Mouse (Mus musculus): Measurements from ENCODE around the gene Fam110a.
"Not testable (repeated sequence)": the region's sequence is repeated elsewhere in the genome, so short reads cannot be mapped to it uniquely, and the experiment has no call there.

Fam110a gene

DNA sequence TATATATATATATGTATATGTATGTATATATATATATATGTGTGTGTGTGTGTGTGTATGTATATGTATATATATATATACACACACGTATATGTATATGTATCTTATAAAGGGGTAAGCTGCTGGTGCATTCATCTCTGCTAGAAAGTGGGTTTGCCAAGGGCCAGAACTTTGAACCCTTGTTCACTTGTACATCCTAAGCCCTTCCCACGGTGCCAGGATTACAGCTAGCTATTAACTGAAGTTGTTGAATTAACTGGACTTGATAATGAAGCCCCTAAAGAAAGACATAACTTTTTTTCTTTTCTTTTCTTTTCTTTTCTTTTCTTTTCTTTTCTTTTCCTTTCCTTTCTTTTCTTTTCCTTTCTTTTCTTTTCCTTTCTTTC lies 17.2 kb upstream of the Fam110a start:
- not testable (repeated sequence) for DNase-seq (ENCODE audit: low spot score)

DNA sequence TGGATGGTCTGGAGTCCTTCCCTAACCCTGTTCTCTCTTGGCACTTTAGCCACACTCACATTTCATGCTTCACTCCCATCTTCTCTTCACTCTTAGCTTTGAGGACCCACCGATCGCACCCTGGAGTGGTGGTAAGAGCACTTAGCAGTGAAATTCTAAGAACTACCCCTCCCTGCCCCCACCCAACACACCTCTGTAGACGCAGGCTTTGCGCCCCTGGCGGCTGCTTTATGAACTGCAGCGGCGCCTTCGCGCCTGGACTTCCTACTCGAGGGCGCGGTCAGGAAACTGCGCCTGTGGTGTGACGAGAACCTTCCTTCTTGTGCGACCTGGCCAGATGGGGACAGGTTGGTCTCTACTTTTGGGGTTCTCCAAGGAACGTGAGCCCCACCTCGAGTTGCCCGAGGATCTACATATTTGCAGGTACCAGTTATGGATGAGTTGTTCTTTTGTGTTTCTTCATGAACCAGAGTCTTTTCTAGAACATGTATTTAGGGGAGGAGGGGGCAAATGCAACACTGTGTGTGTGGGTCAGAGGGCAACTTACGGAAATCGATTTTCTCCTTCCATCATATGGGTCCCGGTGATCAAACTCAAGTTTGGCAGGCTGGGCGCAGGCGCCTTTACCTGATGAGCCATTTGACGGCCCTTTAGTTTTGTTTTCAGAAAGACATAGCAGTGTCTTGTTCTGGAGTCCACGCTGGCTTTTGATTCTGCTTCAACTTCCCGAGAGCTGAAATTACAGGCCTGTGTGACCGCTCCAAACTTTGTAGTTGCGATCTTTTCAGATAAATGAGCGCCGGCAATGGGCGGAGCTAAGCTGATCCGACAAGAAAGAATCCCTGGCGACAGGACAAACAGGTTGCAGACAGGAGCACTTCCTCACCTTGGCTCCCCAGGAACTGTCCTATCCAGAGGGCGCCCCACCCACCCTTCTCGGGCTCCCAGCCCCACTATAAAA lies 16.5 kb upstream of the Fam110a start, which contains the start of gene Slc52a3:
Gene Slc52a3, plus strand, starts transcription at position 283 of the 961 bp plus-strand sequence.
- DNase-seq (ENCODE audit: low spot score) = peak; percentile 70

DNA sequence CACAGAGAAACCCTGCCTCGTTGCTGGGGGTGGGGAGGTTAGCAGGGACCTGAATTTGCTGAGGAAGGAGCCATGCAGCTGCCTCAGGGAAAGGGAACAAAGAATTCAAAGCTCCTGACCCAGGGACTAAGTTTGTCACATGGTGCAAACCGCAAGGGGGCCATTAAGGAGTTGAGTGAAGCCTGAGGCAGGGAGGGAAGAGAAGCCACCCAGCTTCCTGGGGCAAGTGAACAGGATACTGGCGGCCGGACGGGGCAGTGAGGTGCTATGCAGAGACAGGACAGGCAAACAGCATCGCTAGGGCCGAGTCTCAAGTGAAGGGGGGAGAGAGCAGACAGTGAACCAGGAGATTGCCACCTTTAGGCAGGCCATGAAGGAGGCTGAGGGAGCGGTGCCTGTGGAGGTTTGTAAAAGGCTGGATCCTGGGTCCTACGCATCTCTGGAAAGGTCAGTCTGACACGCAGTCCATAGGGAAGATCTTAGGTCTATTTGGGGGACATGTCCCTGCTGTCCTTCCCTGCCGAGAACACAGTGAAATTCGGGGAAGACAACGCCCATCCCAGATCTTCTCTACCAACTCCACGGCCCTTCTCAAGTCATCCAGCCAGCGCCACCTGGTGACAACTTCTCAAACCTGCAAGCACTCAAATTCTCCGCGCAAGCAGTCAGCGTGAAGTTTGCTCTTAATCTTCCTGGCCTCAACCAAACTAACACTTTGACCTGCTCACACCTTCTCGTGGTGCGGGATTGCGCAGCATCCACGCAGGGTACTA lies 14.5 kb upstream of the Fam110a start:
- DNase-seq (ENCODE audit: low spot score) = peak; percentile 91

DNA sequence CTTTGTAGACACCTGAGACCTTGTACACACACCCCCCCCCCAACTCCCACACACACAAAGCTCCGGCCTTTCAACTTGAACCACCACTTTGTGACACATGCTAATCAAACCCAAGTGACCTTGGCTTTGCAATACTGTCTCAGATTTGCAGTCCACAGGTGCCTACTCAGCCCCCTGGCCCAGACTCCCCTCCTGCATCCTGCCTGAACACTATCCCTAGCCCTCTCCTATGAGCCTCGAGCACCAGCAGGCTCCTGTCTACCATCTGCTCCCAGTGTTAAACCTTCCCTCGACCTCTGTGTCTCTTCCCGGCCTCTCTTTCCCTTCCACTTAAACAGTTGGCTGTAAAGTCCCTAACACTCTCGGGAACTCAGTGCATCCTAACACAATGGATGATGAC lies 11.4 kb upstream of the Fam110a start:
- DNase-seq (ENCODE audit: low spot score) = no peak

DNA sequence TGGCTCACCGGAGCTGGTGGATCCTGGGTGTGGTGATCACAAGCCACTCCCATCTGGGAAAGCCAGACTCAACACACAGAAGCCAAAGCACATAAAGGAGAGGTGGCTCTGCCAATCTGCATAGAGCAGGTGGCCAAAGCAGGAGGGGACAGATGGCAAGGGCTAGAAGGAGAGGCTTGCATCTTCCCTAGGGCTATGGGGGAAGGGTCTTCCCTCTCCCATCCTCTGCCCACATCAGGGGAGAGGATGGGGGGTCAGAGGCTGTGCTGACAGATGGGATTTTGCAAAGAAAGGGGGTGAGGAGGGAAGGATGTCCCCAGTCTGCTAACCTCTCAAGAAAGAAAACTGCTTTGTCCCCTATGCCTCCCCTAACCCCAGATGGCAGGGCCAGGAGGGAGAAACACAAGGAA lies 11.0 kb upstream of the Fam110a start:
- peak; percentile 35 for DNase-seq (ENCODE audit: low spot score)

DNA sequence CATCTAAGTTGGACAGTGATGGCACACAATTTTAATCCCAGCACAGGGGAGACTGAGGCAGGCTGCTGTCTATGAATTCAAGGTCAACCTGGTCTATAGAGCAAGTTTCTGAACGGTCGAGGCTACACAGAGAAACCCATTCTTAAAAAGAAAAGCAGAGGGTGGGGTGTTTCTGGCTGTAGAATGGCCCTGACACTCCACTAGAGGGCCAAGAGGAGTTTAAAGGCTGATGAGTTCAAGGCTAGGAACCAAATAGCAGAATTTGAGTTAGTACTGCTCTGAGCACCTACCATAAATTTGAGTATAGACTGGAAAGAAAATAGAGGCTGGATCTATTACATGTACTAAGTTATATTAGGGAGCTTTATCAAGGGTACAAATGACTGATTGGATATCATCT lies 9.0 kb upstream of the Fam110a start:
- DNase-seq (ENCODE audit: low spot score) = no peak

DNA sequence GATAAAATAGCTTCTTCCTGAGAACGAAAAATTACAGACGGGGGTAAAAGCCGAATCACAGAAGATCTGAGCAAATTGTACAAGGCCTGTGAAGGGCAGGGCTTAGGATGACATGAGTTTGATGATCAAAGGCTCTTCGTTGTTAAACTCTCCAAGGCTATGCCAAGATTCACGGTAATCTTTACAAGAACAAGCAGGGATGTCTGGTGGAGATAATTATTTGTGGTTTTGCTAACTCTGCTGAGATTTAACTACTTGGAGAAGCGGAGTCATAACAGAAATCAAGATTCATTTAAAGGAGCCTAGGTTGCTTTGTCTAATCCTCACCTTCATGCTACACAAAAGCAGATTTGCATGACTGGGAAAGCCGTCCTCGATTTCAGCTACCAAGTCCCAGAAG lies 6.9 kb upstream of the Fam110a start:
- DNase-seq (ENCODE audit: low spot score) = no peak

DNA sequence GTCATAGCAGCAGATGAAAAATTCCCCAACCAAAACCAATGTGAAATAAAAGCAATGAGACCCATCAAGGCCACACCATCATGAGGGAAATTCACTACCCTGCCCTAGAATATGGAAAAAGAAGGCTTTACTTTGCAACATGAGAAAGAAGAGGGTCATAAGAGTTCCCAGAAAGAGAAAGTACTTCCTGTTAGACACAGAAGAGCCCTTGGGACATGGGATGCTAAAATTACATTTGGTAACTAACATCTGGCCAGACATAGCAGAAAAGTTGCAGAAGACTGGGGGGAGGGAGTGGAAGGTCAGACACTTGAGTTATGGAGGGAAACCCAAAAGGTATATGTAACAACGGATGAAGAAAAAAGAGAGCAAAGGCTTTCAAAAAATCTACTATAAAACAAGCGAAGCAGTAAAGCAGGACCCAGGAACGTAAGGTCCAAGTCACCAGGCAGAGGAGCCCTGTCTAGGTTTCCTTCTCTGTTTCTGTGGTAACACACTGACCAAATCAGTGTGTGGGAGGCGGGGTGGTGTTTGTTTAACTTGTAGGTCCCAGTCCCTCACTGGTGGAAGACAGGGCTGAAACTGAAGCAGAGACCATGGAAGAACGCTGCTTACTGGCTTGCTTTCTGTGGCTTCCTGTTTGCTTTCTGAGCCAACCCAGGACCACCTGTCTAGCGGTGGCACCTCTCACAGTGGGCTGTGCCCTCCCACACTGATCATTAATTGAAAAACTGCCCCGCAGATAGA lies 5.6 kb upstream of the Fam110a start:
- no peak for DNase-seq (ENCODE audit: low spot score)

DNA sequence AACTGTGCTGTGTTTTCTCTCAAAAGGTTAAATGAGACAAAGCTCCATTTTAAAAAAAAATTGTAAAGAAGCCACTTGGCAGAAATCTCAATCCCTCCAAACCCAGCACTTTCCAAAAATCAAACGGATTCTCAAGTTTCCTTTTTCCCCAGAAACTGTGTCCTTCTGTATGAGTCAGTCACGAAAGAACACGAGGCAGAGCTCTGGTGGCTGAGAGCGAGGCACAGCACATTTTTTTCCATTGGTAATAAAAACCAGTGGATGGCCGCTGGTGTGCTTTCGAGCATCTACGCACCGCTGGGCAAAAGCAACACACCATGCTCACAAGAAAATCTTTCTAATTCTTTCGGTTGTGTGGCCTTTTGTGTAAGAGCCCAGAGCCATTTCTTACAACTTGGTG lies 4.0 kb upstream of the Fam110a start:
- DNase-seq (ENCODE audit: low spot score) = no peak

DNA sequence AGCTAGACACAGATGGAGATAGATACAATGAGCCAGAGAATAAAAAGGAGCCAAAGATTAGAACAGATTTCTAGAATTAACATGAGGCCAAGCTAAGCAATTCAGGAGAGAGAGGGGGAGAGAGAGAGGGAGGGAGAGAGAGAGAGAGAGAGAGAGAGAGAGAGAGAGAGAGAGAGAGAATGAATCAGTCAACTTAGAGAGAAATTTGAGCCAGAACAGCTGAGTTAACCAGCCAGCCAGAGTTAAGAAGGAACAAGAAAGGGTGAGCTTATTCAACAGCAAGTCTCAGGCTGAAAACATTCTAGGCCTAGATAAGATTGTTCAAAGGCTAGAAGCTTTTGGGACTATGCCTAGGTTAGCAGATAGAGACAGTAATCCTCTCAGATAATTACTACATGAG lies 2.5 kb upstream of the Fam110a start:
- no peak for DNase-seq (ENCODE audit: low spot score)

DNA sequence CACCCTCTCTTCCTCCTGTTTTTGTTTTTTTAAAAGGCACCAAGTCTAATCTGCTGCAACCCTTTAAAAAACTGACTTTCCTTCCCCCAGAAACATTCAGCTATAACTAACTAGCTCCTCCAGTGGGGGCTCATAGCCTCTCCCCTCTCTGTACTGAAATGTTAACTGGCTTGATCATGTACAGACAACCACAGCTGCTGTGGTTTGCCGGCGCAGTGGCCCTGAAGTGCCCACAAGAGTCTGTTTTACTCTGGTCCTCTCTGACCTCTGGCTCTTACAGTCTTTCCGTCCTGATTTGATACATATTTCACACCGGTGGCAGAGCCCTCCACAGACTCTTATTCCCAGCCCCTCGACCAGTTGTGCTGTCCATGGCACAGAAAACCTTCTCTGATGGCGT lies 1.2 kb upstream of the Fam110a start:
- DNase-seq (ENCODE audit: low spot score) = no peak

DNA sequence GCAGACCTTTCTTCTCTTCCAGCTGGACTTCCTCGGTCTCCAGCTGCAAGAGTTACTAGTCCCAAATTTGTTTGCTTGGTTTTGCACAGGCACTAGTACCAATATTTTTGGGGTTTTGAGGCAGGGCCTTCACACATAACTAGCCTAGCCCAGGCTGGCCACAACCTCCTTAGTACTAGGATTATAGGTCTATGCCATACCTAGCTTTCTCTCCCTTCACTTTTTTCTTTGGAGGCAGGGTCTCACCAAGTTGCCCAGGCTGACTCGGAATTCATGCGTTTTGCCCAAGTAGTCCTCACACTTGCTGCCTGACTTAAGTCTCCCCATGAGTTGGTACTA lies 305 bp upstream of the Fam110a start:
- DNase-seq (ENCODE audit: low spot score) = no peak

DNA sequence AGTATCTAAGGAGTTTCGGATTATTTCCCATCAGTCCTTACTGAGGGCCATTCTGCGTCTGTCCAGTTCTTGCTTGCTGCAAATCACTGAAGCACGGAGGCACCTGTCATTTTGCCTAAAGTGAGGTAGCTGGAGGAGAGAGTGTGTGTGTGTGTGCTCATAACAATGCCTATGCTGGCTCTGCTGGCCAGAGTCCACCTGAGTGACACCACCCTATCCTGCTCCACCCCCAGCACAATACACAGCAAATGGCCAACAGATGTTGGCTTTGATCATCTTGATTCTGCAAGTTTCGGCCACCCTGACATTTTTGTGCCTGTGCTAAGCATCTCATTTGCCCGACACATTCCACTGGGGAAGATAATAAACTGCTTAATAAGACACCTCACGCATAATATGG lies 1.5 kb downstream of the Fam110a start:
- DNase-seq (ENCODE audit: low spot score) = no peak

DNA sequence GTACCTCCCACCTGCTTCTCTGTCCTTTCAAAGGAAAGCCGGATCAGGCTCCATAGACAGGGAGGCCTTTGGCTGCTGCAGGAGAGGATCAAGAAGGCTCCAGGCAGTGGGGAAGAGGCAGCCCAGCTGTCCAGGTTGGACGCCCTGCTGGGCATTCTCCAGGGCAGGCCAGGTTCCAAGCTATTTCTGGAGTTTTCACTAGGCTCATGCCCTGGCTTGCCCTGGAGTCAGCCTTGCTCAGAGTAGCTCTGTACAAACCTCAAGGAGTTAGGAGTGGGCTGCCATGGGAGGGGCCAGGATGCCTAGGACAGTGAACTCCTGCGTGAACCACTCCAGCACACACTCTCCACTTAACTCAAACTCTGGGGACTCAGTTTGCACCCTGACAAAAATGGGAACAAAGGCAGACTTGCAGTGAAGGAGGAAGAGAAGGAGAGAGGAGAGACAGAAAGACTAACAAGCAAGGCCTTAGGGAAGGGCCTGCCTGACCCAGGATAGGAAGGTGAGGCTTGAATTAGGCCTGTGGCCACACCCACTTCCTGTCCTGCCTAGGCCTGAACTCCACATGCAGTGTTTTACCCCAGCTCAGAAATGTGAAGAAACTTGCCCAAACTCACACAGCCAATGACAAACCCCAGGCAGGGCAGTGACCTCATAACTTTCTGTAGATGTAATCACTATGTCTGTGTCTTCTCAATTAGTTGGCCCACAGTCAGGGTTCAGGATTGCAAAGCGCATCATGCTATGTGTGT lies 2.2 kb downstream of the Fam110a start:
- DNase-seq (ENCODE audit: low spot score) = peak; percentile 21

DNA sequence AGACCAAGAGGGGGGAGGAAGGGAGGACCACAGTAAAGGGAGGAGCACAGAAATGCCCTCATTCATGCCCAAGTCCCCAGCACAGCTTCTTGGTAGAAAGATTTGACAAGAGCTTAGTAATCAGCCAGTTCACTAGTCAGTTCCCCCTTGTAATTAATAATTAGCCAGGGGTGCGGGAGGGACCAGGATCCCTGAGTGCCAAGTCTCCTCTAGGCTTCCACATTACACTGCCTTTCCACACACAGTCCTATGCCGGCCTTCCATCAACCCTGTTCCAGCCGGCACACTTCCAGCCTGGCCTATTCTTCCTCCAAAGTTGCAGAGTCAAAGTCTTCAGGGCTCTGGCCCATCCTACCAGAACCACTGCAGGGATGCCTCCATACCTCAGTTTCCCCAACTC lies 4.0 kb downstream of the Fam110a start:
- DNase-seq (ENCODE audit: low spot score) = no peak

DNA sequence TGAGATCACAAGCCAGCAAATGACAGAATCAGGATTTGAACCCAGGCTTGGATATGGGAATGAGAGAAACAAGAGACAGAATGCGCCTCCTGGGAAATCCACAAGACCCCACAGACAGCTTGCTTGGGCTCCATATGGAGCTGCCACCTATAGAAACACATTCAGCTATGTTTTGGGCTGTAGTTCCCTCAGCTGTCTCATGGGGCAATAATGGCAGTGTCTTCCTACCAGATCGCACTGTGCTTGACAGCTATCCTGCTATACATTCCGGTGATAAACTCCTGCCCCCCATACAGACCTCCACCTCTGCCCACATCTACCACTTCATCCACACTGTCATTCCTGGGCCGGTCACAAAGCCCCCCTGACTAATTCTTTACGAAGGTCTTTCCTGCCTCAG lies 4.7 kb downstream of the Fam110a start:
- DNase-seq (ENCODE audit: low spot score) = no peak

DNA sequence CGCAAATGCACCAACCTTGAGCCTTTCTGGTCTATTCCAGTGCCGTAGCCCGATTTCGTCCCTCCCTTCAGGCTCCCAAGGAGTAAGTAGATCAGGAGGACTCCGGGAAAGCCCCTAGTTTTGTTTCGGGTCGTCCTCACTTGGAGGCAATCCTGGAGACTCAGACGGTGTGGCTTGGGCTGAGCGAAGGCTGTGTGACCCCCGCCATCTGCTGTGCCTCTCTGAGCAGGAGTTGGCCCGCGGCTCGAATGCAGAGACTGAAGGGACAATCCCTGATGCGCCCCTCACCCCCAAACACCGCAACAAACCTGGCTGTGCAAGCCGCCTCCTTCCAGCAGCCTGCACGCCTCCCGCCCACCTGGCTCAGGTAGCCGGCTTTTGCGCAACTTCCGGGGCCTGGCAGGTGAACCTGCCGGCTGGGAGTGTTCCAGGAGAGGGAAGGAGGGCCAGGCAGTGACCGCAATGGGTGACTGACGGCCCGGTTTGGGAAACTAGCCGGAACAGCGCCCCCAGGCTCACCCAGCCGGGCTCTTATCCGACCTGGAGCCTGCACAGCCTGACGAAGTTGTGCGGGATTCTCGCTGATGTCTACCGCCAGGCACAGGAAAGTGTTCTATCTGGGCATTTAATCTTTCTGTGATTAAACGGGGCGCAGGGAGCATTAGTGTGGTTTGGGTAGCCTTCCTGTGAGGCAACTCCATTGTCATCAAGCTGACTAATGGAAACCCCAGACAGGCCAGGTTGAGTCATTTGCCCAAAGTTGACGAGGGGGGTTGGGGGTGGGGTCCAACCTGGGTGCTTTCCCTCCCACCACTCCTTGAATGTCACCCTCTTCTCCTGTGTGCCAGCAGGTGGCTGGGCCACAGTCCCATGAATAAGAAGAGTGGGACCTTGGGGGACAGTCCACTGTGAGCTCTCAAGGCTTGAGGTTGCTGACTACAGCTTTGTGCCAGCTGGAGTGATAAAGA lies 6.1 kb downstream of the Fam110a start:
- DNase-seq (ENCODE audit: low spot score) = peak; percentile 35

DNA sequence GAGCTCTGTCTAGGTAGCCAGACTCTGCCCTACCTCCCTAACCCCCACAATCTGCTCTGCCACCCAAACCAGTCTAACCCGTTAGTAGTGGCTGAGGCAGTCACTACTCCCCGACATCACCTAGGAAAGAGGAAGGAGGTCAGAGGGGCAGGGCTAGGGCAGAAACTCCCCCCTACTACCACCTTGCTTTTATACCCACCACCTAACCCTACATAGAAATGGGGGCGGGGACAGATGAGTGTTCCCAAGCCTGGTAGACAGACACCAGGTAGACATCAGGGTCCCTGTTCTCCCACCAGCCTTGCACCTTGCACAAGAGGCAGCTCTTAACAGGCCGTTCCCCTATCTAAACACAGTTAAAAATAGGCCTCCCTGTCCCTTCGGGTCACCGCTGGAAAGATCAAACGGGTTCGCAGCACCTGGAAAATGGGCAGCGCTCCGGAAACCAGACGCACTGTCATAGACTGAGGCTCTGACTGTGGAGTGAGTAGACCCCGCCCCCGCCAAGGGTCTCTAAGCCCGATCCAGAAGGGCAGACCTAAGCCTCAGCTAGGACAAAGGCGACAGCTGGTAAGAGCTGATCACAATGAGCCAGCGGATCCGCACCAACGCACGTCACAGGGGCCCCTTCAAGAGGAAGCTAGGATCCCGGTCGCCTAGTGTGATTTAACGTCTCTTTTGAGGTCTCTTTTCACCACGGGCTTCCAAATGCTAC lies 7.0 kb downstream of the Fam110a start:
- peak; percentile 82 for DNase-seq (ENCODE audit: low spot score)

DNA sequence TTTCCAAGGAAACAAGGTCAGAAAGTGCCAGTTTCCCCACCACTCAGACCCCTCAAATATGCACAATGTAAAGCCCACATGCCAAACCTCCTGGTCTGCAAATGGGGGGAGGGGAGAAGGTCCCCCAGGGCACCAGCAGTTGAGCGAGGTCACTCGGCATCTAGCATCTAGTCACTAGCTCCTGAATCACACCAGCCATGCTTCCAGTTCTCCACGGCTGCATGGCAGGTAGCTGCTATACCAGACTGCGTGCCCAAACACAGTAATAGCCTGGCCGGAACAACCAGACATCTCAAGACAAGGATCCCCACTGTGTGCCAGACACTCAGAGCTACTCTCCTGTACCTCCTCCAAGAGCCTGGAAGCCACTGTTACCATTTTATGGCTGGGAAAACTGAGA lies 8.3 kb downstream of the Fam110a start:
- DNase-seq (ENCODE audit: low spot score) = no peak

Measured in embryo, embryonic 10 days (tissue).